Mouse (Mus musculus) left cerebral cortex, adult 11 months (tissue): ENCODE data around the gene Setd1b.

ENCODE experiments used
- DNase-seq: peaks from one replicate; pipeline ENCODE4 v3.0.0; 2022; ENCODE audit warnings: low spot score

The Setd1b gene

GRCm38 (mm10) chr5:123128426-123129169, 13.4 kb upstream of the Setd1b start:
- DNase-seq: no peak

- no peak for DNase-seq
These were observed 12.7 kb upstream of the Setd1b start for GRCm38 (mm10) chr5:123129170-123129757.

- DNase-seq: no peak
These were observed 11.8 kb upstream of the Setd1b start for GRCm38 (mm10) chr5:123130030-123130813.

GRCm38 (mm10) chr5:123130814-123131148, 11.2 kb upstream of the Setd1b start:
- no peak for DNase-seq

- DNase-seq: peak; percentile 80
These were observed 9.5 kb upstream of the Setd1b start, which contains the start of gene Rhof for GRCm38 (mm10) chr5:123132308-123133071. TSS of gene Rhof (minus strand) at chr5:123132692.

GRCm38 (mm10) chr5:123133083-123133783, 8.8 kb upstream of the Setd1b start:
- DNase-seq: no peak

GRCm38 (mm10) chr5:123133784-123134143, 8.2 kb upstream of the Setd1b start:
- no peak for DNase-seq

- no peak for DNase-seq
These were observed 7.7 kb upstream of the Setd1b start for GRCm38 (mm10) chr5:123134186-123134874.

- no peak for DNase-seq
These were observed 7.1 kb upstream of the Setd1b start for GRCm38 (mm10) chr5:123134875-123135382.

- DNase-seq: no peak
These were observed 6.3 kb upstream of the Setd1b start for GRCm38 (mm10) chr5:123135471-123136360.

GRCm38 (mm10) chr5:123136361-123137043, 5.5 kb upstream of the Setd1b start:
- DNase-seq: peak; percentile 79

- no peak for DNase-seq
These were observed 4.7 kb upstream of the Setd1b start for GRCm38 (mm10) chr5:123137044-123137909.

GRCm38 (mm10) chr5:123137910-123138229, 4.1 kb upstream of the Setd1b start:
- DNase-seq: no peak

GRCm38 (mm10) chr5:123138230-123138911, 3.6 kb upstream of the Setd1b start:
- no peak for DNase-seq

- peak; percentile 81 for DNase-seq
These were observed 2.9 kb upstream of the Setd1b start for GRCm38 (mm10) chr5:123138953-123139721.

- no peak for DNase-seq
These were observed 2.0 kb upstream of the Setd1b start for GRCm38 (mm10) chr5:123139722-123140627.
